Mouse (Mus musculus): ENCODE data around the gene Cmtm4. TPM values are rescaled to one million over a fixed set of nuclear protein-coding genes. Genes with fewer than 3 reads are reported as not detected.

Gene Cmtm4
- polyA plus RNA-seq, 1 experiment from 2014 or later, result 2.5 TPM

GRCm38 (mm10) chr8:104408328-104409110 lies 12.9 kb upstream of the Cmtm4 start:
- Histone ChIP-seq H3K4me3 (no peak overlapping the region), H3K27me3 (ENCODE audit: poor library complexity, severe bottlenecking) (no peaks in the 10 kb centered on the region), H3K4me1 (peaks cover 7% of the 10 kb centered on the region; the same call in 1 of the 2 replicates), H3K27ac (no peak overlapping the region), H3K9me3 (no peaks in the 10 kb centered on the region), H3K36me3 (replicated peaks) (no peaks in the 10 kb centered on the region)
- WGBS, result 90% methylated on average over 7 of the region's 7 CpGs
- DNase-seq (ENCODE audit: extremely low spot score, low spot score), result no peak

- H3K27me3 ChIP-seq (ENCODE audit: poor library complexity, severe bottlenecking), result no peaks in the 10 kb centered on the region
- H3K4me3 ChIP-seq, result no peak overlapping the region
- no peak for DNase-seq (ENCODE audit: extremely low spot score, low spot score)
- H3K27ac ChIP-seq, result no peak overlapping the region
- H3K9me3 ChIP-seq, result no peaks in the 10 kb centered on the region
- WGBS, result 84% methylated on average over 6 of the region's 6 CpGs
- no peaks in the 10 kb centered on the region for H3K36me3 ChIP-seq (replicated peaks)
- H3K4me1 ChIP-seq, result peaks cover 7% of the 10 kb centered on the region; the same call in 1 of the 2 replicates
Observed at GRCm38 (mm10) chr8:104406340-104407128, 10.9 kb upstream of the Cmtm4 start.

- no peak for DNase-seq (ENCODE audit: extremely low spot score, low spot score)
- Histone ChIP-seq H3K27ac (no peak overlapping the region), H3K4me3 (no peak overlapping the region), H3K27me3 (ENCODE audit: poor library complexity, severe bottlenecking) (no peaks in the 10 kb centered on the region), H3K36me3 (replicated peaks) (no peaks in the 10 kb centered on the region), H3K9me3 (no peaks in the 10 kb centered on the region), H3K4me1 (peaks cover 1% of the 10 kb centered on the region; the same call in 1 of the 2 replicates)
- WGBS, result 85% methylated on average over 15 of the region's 15 CpGs
Observed at GRCm38 (mm10) chr8:104405430-104406187, 10.0 kb upstream of the Cmtm4 start.

- no peak for DNase-seq (ENCODE audit: extremely low spot score, low spot score)
- Histone ChIP-seq H3K4me3 (no peak overlapping the region), H3K4me1 (no peaks in the 10 kb centered on the region), H3K27ac (no peak overlapping the region), H3K27me3 (ENCODE audit: poor library complexity, severe bottlenecking) (no peaks in the 10 kb centered on the region), H3K9me3 (no peaks in the 10 kb centered on the region), H3K36me3 (replicated peaks) (no peaks in the 10 kb centered on the region)
- 78% methylated on average over 3 of the region's 3 CpGs for WGBS
Observed at GRCm38 (mm10) chr8:104403596-104403995, 8.0 kb upstream of the Cmtm4 start.

- Histone ChIP-seq H3K27me3 (ENCODE audit: poor library complexity, severe bottlenecking) (no peaks in the 10 kb centered on the region), H3K36me3 (replicated peaks) (0 out of 2 replicates have a peak, but pooled peaks cover 4% of the 10 kb centered on the region), H3K4me1 (peaks cover 28% of the 10 kb centered on the region), H3K9me3 (peaks cover 4% of the 10 kb centered on the region; the same call in 1 of the 2 replicates), H3K27ac (peak overlapping the region; percentile 92), H3K4me3 (peak overlapping the region; percentile 87)
- WGBS, result under 1% methylated on average over 82 of the region's 82 CpGs
- peak; percentile 50 for DNase-seq (ENCODE audit: extremely low spot score, low spot score)
Observed at GRCm38 (mm10) chr8:104394801-104395702, 555 bp downstream of the Cmtm4 start.

GRCm38 (mm10) chr8:104393767-104394166 lies 1.8 kb downstream of the Cmtm4 start:
- H3K27me3 ChIP-seq (ENCODE audit: poor library complexity, severe bottlenecking), result no peaks in the 10 kb centered on the region
- 0 out of 2 replicates have a peak, but pooled peaks cover 4% of the 10 kb centered on the region for H3K36me3 ChIP-seq (replicated peaks)
- DNase-seq (ENCODE audit: extremely low spot score, low spot score), result no peak
- WGBS, result 87% methylated on average over 6 of the region's 6 CpGs
- peak overlapping the region; percentile 87; the same call in 1 of the 2 replicates for H3K4me3 ChIP-seq
- peaks cover 4% of the 10 kb centered on the region; the same call in 1 of the 2 replicates for H3K9me3 ChIP-seq
- no peak overlapping the region for H3K27ac ChIP-seq
- peaks cover 28% of the 10 kb centered on the region for H3K4me1 ChIP-seq

- Histone ChIP-seq H3K4me1 (peaks cover 28% of the 10 kb centered on the region), H3K27ac (no peak overlapping the region), H3K4me3 (no peak overlapping the region), H3K36me3 (replicated peaks) (0 out of 2 replicates have a peak, but pooled peaks cover 4% of the 10 kb centered on the region), H3K27me3 (ENCODE audit: poor library complexity, severe bottlenecking) (no peaks in the 10 kb centered on the region), H3K9me3 (peaks cover 4% of the 10 kb centered on the region; the same call in 1 of the 2 replicates)
- DNase-seq (ENCODE audit: extremely low spot score, low spot score), result no peak
- 95% methylated on average over 7 of the region's 7 CpGs for WGBS
Observed at GRCm38 (mm10) chr8:104393139-104393538, 2.5 kb downstream of the Cmtm4 start.

- H3K4me3 ChIP-seq, result no peak overlapping the region
- no peak for DNase-seq (ENCODE audit: extremely low spot score, low spot score)
- H3K27ac ChIP-seq, result no peak overlapping the region
- 0 out of 2 replicates have a peak, but pooled peaks cover 4% of the 10 kb centered on the region for H3K36me3 ChIP-seq (replicated peaks)
- H3K4me1 ChIP-seq, result peaks cover 49% of the 10 kb centered on the region
- H3K27me3 ChIP-seq (ENCODE audit: poor library complexity, severe bottlenecking), result no peaks in the 10 kb centered on the region
- WGBS, result 89% methylated on average over 8 of the region's 8 CpGs
- H3K9me3 ChIP-seq, result no peaks in the 10 kb centered on the region
Observed at GRCm38 (mm10) chr8:104390245-104390644, 5.4 kb downstream of the Cmtm4 start.

- H3K27ac ChIP-seq, result no peak overlapping the region
- H3K4me1 ChIP-seq, result peaks cover 46% of the 10 kb centered on the region
- DNase-seq (ENCODE audit: extremely low spot score, low spot score), result no peak
- H3K27me3 ChIP-seq (ENCODE audit: poor library complexity, severe bottlenecking), result no peaks in the 10 kb centered on the region
- H3K4me3 ChIP-seq, result no peak overlapping the region
- WGBS, result 92% methylated on average over 2 of the region's 2 CpGs
- 0 out of 2 replicates have a peak, but pooled peaks cover 4% of the 10 kb centered on the region for H3K36me3 ChIP-seq (replicated peaks)
- H3K9me3 ChIP-seq, result no peaks in the 10 kb centered on the region
Observed at GRCm38 (mm10) chr8:104387980-104388379, 7.6 kb downstream of the Cmtm4 start.

- 69% methylated on average over 7 of the region's 7 CpGs for WGBS
- H3K36me3 ChIP-seq (replicated peaks), result 0 out of 2 replicates have a peak, but pooled peaks cover 4% of the 10 kb centered on the region
- no peak for DNase-seq (ENCODE audit: extremely low spot score, low spot score)
- no peak overlapping the region for H3K4me3 ChIP-seq
- H3K27me3 ChIP-seq (ENCODE audit: poor library complexity, severe bottlenecking), result no peaks in the 10 kb centered on the region
- H3K27ac ChIP-seq, result no peak overlapping the region
- no peaks in the 10 kb centered on the region for H3K9me3 ChIP-seq
- H3K4me1 ChIP-seq, result peaks cover 51% of the 10 kb centered on the region
Observed at GRCm38 (mm10) chr8:104387501-104387900, 8.1 kb downstream of the Cmtm4 start.

- no peaks in the 10 kb centered on the region for H3K9me3 ChIP-seq
- 0 out of 2 replicates have a peak overlapping the region, but pooled peaks have one; percentile 22 for H3K27ac ChIP-seq
- WGBS, result 23% methylated on average over 4 of the region's 4 CpGs
- no peaks in the 10 kb centered on the region for H3K36me3 ChIP-seq (replicated peaks)
- peaks cover 59% of the 10 kb centered on the region for H3K4me1 ChIP-seq
- H3K27me3 ChIP-seq (ENCODE audit: poor library complexity, severe bottlenecking), result no peaks in the 10 kb centered on the region
- no peak overlapping the region for H3K4me3 ChIP-seq
- DNase-seq (ENCODE audit: extremely low spot score, low spot score), result no peak
Observed at GRCm38 (mm10) chr8:104386693-104387092, 8.9 kb downstream of the Cmtm4 start.
